Mouse (Mus musculus): ENCODE measurements around the gene Crtam. TPM values are rescaled to one million over a fixed set of nuclear protein-coding genes. Genes with fewer than 3 reads are reported as not detected.

The Crtam gene
- polyA plus RNA-seq (2012; rRNA removed) = 0.04 and 0.06 TPM in 2 replicates

DNA sequence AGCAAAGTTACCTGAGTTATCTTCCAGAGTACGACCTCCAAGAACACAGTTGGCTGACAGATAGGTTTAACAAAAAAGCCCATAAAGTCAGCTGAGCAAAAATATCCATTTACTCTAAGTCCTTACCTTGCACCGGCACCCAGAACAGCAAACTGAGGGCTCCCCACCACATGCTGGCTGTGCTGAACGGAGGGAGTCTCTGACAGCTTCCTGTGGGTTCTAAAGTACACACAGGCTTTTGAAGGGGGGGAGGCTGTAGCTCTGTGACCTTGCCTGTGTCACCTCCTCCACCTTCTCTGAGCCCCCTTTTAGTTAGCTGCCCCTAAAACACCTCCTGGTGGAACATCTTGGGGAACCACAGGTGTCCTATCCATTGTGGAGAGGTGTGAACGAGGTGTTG, at the start of gene Crtam:
Crtam (minus strand) TSS at position 214 of the 400 bp plus-strand sequence.
- DNase-seq (ENCODE audit: extremely low spot score in 1 of 2, low spot score in 1 of 2) = no peak

DNA sequence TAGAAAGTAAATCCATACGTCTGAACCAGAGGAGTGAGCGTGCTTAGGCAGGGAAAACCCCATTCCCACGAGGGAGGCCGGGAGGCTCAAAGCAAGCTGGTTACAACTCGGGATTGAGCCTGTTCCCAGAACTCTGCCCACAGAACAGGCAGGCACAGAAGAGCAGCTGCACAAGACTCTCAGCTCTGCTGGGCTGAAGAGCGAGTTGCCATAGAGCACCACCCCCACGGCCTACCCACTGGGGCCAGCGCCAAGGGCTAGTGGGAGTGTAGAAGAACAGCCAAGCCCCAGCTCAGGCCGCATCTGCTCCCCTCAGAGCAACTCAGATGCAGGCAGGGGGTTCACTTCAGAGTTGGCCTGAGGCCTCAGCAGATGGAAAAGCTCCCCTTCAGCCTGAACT, 49.7 kb upstream of the Crtam start:
- DNase-seq (ENCODE audit: extremely low spot score in 1 of 2, low spot score in 1 of 2) = peak; percentile 90 to 93

DNA sequence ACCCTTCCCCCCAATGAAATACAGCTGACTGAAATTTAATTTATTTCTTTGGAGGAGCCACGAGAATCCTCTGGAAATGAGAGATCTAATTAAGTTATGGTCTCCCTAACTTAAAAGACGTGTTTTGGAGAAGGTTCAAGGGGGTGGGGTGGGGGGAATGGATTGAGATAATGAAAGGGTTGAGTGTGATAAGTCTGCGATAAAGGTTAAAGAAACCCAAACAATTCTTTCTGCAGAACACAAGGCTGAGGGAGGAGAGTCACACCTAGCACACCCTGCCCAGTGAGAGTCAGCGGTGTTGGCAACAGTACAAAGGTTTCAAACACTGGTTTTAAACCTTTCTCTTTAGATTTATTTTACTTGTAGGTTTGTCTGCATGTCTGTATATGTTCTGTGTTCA, 49.0 kb upstream of the Crtam start:
- no peak for DNase-seq (ENCODE audit: extremely low spot score in 1 of 2, low spot score in 1 of 2)

DNA sequence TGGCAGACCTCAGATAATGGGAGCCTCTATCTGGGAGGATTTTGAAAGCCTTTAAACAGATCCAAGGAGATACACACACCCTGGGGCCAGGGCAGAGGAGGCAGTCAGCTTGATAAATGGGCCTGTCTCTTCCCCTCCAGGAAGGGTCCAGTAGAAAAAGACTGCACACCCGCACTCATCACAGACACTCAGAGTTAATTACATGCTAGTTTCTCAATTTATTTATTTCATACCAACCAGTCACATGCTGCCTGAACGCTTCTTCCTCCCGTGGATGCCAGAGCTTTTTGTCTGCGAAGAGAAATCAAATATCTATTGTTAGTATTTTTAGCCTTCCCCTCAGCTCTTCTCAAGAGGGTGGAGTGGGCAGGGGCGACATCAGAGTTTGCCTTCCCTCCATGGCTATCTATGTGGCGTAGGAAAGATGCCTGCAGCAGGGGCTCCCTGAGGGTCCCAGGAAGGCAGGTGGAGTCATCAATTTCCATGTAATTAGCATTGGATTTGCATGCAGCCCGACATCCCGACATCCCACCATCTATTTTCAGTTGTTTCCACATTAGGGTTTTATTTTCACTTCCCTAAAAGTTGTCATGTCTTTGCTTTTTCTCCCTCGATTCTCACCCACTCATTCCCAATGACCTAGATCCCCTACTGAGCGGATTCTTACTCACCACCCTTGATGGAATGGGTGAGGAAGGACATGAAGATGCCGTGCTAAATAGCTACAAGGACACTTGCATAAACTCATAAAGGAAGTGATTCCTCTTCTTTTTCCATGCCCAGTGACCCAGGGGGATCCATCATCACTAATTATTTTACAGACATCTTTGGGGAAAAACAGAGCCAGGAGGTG, 46.9 kb upstream of the Crtam start:
- DNase-seq (ENCODE audit: extremely low spot score in 1 of 2, low spot score in 1 of 2) = no peak

DNA sequence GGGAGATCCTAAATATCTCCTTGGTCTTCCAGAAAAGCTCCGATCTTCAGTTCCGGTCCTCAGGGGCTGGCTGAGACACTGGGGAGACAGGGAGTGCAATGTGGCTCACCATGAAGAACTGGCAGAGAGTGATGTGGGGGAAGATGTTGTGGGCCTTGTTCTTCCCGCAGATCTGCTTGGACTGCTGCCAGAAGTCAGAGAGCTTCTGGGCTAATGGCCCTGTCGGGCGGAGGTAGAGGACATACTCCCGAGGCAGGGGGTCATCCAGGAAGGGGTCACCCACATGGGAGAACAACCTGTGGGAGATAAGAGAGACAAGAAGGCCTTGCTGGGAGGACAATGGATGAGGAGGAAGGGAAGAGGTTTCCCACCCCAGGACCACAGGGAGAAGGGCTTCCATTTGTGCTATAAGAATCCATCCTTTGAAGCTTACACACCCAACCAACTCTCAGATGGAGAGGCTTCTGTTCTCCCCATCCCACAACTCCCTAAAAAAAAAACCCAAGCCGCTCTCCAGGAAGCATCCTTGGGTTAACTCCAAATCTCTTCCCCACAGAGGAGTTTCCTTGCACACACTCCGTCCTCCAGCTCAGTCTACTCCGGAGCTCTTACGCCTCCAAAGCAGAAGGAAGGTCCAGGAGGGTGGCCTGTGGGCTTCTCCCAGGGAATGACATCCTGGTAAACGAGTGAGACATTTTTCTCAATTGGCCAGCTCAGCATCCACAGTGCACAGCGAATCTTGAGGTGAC, 46.1 kb upstream of the Crtam start:
- DNase-seq (ENCODE audit: extremely low spot score in 1 of 2, low spot score in 1 of 2) = peak in 1 of 2 experiments; percentile 68

DNA sequence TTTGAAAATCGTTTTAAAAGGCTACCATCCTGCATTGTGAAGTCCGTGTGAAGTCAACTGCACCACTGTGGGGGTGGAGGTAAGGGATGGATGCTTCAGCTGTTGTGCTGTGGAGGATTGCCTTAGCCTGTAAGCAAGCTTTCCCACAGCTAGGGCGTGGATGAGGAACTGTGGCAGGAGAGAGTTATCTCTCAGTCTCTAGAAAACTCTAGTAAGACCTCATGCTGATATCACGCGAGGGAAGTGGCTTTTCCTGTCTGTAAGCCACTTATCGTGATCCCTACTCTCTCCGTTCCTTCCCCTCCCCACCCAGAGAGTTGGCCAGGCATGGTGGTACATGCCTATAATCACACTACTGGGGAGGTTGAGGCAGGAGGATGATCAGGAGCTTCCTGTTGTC, 44.9 kb upstream of the Crtam start:
- DNase-seq (ENCODE audit: extremely low spot score in 1 of 2, low spot score in 1 of 2) = no peak

DNA sequence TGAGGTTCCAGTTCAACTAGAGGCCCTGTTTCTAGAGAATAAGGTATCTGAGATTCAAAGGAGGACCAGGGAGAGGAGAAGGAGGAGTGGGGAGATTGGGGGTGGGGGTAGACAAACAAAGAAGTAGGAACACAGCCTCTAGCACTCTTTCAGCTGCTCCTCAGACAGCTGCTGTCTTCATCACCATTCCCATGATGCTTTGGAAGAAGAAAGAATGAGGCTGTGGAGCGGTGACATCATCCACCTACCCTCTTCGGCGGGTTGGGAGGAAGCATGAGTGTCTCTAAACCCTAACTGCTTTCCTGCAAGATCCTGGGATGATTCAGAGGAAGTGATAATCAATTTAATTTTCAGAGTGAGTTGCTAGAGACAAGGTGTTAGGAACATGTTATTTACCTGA, 44.4 kb upstream of the Crtam start:
- DNase-seq (ENCODE audit: extremely low spot score in 1 of 2, low spot score in 1 of 2) = peak in 1 of 2 experiments; percentile 65

DNA sequence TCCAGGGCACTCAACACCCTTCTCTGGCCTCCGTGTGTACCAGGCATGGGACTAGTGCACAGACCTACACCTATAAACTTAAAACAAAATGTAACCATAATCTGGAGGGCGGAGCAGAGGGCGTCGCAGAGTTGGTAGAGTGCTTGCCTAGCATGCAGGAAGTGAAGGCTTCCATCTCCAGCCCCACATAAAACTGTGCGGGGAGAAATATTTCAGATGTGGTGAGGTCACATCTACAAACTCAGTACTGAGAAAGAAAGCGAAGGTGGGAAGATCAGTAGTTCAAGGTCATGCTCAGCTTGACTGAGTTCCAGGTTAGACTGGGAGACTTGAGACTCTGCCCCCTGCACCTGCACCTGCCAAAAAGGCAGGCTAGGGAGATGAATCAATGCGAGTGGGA, 43.8 kb upstream of the Crtam start:
- no peak for DNase-seq (ENCODE audit: extremely low spot score in 1 of 2, low spot score in 1 of 2)

DNA sequence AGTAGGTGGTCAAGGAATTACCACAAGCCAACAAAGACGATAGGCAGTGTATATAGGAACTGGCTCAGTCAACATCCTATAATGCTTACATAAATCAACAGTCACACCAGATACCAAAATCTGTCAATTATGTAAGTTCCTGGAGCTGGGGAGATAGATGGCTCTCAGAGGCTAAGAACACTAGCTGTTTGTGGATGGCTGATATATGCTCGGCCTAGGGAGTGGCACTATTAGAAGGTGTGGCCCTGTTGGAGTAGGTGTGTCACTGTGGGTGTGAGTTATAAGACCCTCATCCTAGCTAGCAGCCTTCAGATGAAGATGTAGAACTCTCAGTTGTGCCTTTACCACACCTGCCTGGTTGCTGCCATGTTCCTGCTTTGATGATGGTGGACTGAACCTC, 43.2 kb upstream of the Crtam start:
- no peak for DNase-seq (ENCODE audit: extremely low spot score in 1 of 2, low spot score in 1 of 2)

DNA sequence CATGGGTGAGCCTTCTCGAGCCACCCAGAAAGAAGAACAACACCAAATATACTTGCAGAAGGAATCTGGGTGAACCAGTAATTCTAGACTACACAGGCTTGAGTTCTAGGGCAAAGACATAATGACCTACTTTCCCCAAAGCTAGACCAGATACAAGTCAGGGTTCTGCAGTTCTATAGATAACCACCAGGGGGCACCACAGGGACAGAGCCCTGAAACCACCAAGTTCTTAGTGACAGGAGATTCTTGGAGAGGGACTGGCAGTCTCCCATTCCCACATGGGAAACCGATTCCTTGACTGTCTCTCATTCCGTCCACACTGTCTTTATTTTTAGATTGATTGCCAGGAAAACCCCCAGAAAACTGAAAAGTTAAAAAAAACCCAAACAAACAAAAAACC, 40.2 kb upstream of the Crtam start:
- peak; percentile 82 to 96 for DNase-seq (ENCODE audit: extremely low spot score in 1 of 2, low spot score in 1 of 2)

DNA sequence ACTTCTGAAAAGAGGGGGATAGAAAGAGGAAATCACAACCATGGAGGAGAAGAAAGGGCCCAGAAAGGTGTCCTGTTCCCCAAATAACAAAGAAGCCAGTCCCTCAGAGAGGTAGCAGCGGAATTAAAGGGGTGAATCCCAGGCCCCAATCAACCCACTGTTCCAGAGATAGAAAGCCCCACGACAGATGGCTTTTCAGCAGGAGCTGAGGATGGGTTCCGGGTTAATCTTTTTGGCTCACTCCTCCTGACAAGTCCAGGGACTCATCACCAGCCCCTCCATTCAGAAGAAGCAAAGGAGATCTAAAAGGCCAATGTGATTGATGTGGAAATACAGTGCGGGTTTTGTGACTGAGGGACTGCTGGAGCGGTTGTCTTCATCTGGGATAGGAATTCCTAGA, 39.2 kb upstream of the Crtam start:
- DNase-seq (ENCODE audit: extremely low spot score in 1 of 2, low spot score in 1 of 2) = no peak

DNA sequence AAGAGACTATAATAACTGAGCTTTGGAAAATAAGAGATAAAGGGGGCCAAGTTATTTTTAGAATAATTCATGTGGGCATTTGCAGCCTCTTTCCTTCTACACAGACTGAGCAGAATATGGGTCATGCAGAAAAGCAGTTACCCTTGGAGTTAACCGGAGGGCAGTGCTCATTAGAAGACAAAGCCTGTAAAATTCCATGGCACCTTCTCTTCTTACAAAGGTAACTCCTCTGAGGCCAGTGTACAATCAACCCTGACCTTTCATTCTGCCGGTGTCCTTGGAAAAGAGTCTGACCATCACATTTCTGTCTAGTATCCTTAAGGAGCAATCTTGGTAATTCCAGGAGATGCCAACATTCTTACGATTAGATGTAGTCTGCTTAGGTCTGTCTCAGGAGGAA, 37.0 kb upstream of the Crtam start:
- DNase-seq (ENCODE audit: extremely low spot score in 1 of 2, low spot score in 1 of 2) = no peak

DNA sequence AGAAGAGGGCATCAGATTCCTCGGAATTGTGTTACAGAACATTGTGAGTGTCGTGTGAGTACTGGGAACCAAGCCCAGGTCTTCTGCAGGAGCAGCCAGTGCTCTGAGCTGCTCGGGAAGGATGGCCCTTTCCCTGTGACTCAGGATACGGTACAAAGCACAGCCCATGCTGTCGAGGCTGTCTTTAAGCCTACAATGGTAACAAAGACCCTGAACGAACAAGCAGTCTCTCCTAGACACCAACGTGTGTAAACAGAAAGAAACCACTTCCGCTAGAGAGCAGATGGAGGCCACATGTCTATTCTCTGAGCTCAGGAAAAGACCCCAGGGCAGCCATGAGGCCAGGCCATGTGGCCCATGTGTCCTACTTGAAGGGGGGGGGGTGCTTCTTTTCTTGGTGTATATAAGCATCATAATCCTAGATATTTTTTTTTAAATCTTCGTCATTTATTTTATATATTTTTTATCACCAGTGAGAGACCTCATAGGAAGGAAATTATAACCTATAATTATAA, 33.8 kb upstream of the Crtam start:
- DNase-seq (ENCODE audit: extremely low spot score in 1 of 2, low spot score in 1 of 2) = no peak

DNA sequence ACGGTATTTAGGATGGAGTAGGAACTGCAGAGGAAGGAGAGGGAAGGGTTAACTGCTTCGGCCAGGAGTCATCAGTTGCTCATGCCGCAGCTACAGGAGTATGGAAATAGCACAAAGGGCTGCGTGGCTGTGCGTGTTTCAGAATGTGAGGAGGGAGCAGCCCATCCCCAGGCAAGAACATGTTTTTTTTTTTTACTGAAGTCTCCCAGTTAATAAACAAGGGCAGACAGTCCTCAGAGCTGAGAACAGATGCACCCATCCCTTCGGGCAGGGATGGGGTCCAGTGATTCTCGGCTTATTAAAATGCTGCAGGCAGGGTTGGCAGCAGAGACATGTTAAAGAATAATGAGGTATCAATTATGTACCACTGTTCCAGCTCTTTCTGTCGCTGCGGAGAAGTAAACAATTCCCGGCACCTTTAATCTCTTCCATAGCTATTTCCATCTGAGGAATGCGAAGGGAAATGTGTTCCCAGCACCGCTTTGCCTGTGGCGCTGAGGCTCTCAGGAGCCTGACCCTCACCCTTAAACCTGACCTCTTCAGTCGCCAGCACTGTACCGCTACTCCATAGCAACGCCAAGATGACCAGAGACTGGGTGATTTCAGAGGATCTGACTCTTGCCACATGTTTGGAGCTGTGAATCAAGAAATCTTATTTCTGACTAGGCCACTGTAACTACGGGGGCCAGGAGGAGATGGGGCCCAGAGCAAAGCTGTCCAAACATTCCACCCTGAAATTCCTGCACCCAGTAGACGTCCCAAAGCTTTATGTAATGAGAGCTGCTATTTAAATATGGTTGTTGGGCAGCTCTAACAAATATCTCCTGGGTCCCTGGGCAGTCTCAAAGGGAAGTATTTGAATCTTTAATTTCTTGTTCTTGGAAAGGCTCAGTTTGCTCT, 27.4 kb upstream of the Crtam start:
- DNase-seq (ENCODE audit: extremely low spot score in 1 of 2, low spot score in 1 of 2) = no peak

DNA sequence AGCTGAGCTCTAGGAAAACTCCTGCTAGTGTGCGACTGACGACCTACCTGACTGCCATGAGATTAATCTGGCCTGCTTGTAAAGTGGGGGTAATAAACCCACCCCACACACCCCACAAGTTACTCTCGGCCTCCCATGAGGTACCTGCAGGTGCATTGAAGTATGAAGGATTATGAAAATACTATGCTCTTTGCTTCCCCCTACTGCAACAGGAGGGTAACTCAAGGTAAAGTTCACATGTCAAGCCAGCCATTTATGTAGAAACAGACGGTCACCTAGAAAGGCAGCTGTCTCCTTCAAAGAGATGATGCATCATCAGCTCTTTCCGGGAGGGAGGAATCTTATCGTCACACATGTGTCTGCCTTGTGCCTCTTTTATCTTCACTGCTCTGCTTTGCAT, 25.4 kb upstream of the Crtam start:
- no peak for DNase-seq (ENCODE audit: extremely low spot score in 1 of 2, low spot score in 1 of 2)

DNA sequence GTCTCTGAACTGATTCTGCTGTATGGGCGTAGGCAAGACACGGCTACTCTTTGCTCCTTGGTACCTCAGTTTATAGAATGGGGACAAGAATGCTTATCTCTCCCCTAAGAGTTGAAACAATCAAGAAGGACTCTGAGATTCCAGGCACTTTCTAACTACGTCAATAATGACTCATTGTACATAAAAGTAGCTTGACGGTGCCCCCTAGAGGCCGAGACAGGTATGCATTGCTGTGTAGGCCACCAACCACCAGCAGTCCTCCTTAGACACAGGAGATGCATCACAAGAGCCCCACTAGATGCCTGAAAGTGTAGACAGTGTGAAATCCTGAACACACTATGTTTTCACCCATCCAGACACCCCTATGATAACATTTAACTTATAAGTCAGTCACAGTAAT, 24.0 kb upstream of the Crtam start:
- DNase-seq (ENCODE audit: extremely low spot score in 1 of 2, low spot score in 1 of 2) = peak in 1 of 2 experiments; percentile 84

DNA sequence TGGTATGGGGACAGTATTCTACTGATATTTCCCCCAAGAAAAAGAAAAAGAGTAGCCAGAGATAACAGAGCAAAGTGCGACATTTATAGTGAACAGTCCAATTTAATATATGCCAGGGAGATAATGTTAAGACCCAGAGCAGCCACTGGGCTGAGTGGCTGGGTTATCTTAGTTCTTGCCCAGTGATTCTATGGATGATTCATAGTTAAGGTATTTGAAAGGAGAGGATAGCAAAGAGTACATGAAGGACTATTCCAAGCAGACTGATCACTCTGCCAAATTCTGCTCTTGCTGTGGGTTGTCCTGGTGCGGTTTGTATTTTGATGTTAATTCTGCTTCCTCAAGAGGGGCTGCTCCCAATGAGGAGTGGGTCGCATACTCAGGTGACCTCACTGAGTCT, 17.3 kb upstream of the Crtam start:
- DNase-seq (ENCODE audit: extremely low spot score in 1 of 2, low spot score in 1 of 2) = no peak

DNA sequence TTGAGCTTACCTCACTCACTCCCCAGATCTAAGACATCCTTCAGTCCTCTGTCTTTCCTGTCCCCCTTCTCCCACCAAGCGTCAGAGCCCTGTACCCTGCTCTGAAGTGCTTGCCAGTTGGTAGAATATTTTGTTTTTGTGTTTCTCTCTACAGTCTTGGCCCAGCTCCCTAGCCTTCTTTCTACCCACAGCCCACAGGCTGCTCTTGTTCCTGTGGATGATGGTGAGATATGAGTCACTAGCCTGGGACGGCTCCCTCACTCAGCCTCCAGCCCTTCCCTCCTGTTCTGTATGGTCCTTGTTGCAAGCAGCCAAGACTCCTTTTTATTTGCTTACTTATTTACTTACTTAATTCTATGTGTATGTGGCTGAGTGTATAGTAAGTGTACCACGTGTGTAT, 16.1 kb upstream of the Crtam start:
- peak in 1 of 2 experiments; percentile 61 for DNase-seq (ENCODE audit: extremely low spot score in 1 of 2, low spot score in 1 of 2)

DNA sequence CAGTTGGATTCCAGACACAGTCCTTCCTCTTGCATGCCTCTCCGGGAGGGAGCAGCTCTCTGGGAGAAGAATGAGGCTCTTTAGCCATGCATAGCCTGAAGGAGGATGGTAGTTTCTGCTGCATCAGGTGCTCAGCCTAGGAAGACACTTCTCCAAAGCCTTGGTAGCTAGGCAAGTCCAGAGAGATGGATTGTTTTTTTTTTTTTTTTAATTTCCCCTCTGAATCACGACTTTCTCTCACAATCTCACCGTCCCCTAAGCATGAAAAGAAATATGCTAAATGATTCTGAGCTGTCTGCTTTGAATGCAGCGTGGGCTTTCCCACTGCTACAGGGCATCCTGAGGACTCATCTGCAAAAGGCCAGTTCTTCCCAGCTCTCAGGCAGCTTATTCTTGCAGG, 10.1 kb upstream of the Crtam start:
- DNase-seq (ENCODE audit: extremely low spot score in 1 of 2, low spot score in 1 of 2) = no peak

DNA sequence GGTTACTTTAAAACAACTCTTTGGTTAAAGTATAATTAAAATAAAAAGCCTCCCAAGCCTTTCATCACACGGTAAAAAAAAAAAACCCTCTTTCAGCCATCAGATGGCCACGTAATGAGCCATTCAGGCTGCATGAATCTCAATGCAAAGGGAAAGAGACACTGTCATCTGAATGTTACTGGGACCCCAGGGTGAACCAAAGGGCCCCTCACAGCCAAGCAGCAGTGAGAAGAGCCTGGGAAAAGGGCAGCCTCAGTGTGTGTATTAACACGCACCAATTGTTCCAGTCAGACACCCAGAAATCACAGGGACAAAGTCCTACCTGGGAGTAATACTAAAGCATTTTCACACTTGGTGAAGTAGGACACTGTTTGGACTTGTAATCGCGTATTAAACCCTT, 8.0 kb upstream of the Crtam start:
- DNase-seq (ENCODE audit: extremely low spot score in 1 of 2, low spot score in 1 of 2) = no peak

Measured in frontal cortex, adult 2 months (tissue).